Mouse (Mus musculus) cerebellum, adult 2 months (tissue): ENCODE data around the gene Syce2.

Source experiments
- CTCF ChIP-seq: fragments of 200-500 bp; IDR thresholded peaks from 2 replicates; pipeline ENCODE4 v1.5.1; 2011; ENCODE audit warnings: low read depth, mild to moderate bottlenecking, control low read depth, low read length, moderate library complexity, borderline replicate concordance; ENCODE audit not compliant: insufficient read depth
- POLR2A ChIP-seq: fragments of 200-500 bp; IDR thresholded peaks from 2 replicates; pipeline ENCODE4 v1.6.1; 2011; ENCODE audit warnings: low read length, control low read depth, borderline replicate concordance; ENCODE audit not compliant: insufficient read depth

DNA sequence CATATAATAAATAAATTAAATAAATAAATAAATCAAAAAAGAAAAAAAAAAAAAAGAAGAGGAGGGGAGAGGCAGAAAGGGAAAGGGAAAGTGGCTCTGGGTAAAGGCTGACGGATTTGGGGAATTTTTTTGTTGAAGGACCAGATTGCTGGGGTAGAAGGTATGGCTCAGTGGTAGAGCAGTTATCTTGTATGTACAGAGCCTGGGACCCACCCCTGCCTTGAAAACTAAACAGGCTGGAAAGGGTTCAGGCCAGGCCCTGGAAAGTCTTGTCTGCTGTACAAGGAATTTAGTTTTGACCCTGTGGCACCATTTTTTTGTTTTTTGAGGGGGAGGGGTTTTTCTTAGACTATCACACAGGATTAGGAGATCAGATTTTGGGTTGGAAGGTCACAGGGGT lies 7.0 kb downstream of the Syce2 start:
- no peak for TF ChIP-seq POLR2A
- no peak for TF ChIP-seq CTCF
